Mouse (Mus musculus) adrenal gland, postnatal 36 days (tissue): Measurements from ENCODE around the gene Prkce. TPM values are rescaled to one million over a fixed set of nuclear protein-coding genes. Genes with fewer than 3 reads are reported as not detected.
A peak's percentile ranks its signal among the peaks of the same experiment; 100 is the strongest.
"Not testable (repeated sequence)": the region's sequence is repeated elsewhere in the genome, so short reads cannot be mapped to it uniquely, and the experiment has no call there.

Experiments
- DNase-seq, 2 experiments: peaks; one replicate each; pipeline ENCODE4 v3.0.0; 2021; ENCODE audit warnings: mixed read lengths in 1 of 2
- total RNA-seq, 2 experiments: library from RNA; stranded (reverse); gene quantifications; 2 replicates each; pipeline ENCODE4 v1.2.3; 2021

Gene Prkce
- total RNA-seq, 2 experiments from 2014 or later: 18.1 to 21.1 TPM

GRCm38 (mm10) chr17:86445900-86446299 lies 278.3 kb downstream of the Prkce start:
- DNase-seq: no peak

GRCm38 (mm10) chr17:86447101-86447598 lies 279.6 kb downstream of the Prkce start:
- DNase-seq: peak; percentile 44 to 54

- DNase-seq: no peak
Observed at GRCm38 (mm10) chr17:86452934-86453333, 285.3 kb downstream of the Prkce start.

- no peak for DNase-seq
Observed at GRCm38 (mm10) chr17:86453673-86454350, 286.2 kb downstream of the Prkce start.

- DNase-seq: no peak
Observed at GRCm38 (mm10) chr17:86454351-86454706, 286.7 kb downstream of the Prkce start.

- peak; percentile 32 to 47 for DNase-seq
Observed at GRCm38 (mm10) chr17:86456512-86456911, 288.9 kb downstream of the Prkce start.

GRCm38 (mm10) chr17:86458302-86458980 lies 290.9 kb downstream of the Prkce start:
- no peak for DNase-seq

- no peak for DNase-seq
Observed at GRCm38 (mm10) chr17:86460645-86461430, 293.3 kb downstream of the Prkce start.

GRCm38 (mm10) chr17:86463369-86463768 lies 295.8 kb downstream of the Prkce start:
- DNase-seq: no peak

- DNase-seq: no peak
Observed at GRCm38 (mm10) chr17:86464197-86464596, 296.6 kb downstream of the Prkce start.

GRCm38 (mm10) chr17:86464689-86465363 lies 297.2 kb downstream of the Prkce start:
- DNase-seq: no peak

GRCm38 (mm10) chr17:86465865-86466264 lies 298.3 kb downstream of the Prkce start:
- DNase-seq: no peak

- DNase-seq: no peak
Observed at GRCm38 (mm10) chr17:86466412-86466811, 298.8 kb downstream of the Prkce start.

- DNase-seq: no peak
Observed at GRCm38 (mm10) chr17:86466871-86467270, 299.3 kb downstream of the Prkce start.

GRCm38 (mm10) chr17:86467291-86467898 lies 299.8 kb downstream of the Prkce start:
- no peak for DNase-seq

GRCm38 (mm10) chr17:86467967-86468366 lies 300.4 kb downstream of the Prkce start:
- DNase-seq: no peak

- DNase-seq: no peak
Observed at GRCm38 (mm10) chr17:86470160-86470559, 302.6 kb downstream of the Prkce start.

- no peak for DNase-seq
Observed at GRCm38 (mm10) chr17:86471684-86472083, 304.1 kb downstream of the Prkce start.

- no peak for DNase-seq
Observed at GRCm38 (mm10) chr17:86476674-86477073, 309.1 kb downstream of the Prkce start.

GRCm38 (mm10) chr17:86477401-86477800 lies 309.8 kb downstream of the Prkce start:
- DNase-seq: not testable (repeated sequence)

GRCm38 (mm10) chr17:86479406-86479805 lies 311.8 kb downstream of the Prkce start:
- no peak for DNase-seq

- DNase-seq: no peak
Observed at GRCm38 (mm10) chr17:86482675-86483074, 315.1 kb downstream of the Prkce start.
